Mouse (Mus musculus) embryo, embryonic 11 days (tissue): ENCODE data around the gene Tmem189.

Experiments used
- DNase-seq: peaks from one replicate; pipeline ENCODE4 v3.0.0-alpha.2; 2015

Gene Tmem189

GRCm38 (mm10) chr2:167700018-167700417 lies 10.4 kb upstream of the Tmem189 start:
- DNase-seq, result no peak

DNA sequence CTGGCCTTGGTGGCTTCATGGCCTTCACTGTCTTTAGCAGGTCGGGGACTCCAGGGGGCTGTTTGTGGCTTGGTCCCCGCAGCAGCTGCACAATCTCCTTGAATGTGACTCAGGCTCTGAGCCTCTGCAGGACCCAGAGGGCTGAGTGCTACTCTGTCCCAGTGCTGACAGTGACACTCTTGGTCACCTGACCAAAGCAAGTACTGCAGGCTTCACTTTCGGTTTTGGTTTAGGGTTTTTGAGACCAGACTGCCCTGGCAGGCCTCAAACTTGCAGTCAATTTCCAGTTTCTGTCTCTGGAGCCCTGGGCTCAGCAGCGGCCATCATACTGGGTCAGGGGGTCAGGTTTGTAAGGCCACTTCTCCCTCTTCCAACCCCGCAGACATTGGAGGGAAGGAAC lies 8.3 kb upstream of the Tmem189 start:
- no peak for DNase-seq

GRCm38 (mm10) chr2:167696143-167696542 lies 6.5 kb upstream of the Tmem189 start:
- DNase-seq, result no peak

DNA sequence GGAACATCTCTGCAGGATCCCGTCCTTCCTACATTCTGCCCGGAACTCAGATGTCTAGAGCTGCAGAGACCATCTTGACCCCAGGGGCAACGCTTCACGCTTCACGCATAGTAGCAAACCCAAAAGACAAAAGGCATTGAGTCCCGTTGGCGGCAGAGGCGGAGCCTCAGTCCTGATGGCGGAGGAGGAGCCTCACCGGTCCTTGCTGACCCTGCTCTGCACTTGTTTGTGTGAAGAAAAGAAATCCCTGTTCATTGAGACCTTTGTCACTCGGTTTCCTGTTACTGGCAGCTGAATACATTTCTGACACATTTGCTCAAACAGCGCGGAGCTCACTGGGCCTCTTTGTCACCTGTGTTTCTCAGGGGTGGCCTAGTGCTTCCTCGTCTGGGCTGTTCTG lies 5.9 kb upstream of the Tmem189 start:
- no peak for DNase-seq

- no peak for DNase-seq
These were observed 5.3 kb upstream of the Tmem189 start for GRCm38 (mm10) chr2:167694963-167695362.

DNA sequence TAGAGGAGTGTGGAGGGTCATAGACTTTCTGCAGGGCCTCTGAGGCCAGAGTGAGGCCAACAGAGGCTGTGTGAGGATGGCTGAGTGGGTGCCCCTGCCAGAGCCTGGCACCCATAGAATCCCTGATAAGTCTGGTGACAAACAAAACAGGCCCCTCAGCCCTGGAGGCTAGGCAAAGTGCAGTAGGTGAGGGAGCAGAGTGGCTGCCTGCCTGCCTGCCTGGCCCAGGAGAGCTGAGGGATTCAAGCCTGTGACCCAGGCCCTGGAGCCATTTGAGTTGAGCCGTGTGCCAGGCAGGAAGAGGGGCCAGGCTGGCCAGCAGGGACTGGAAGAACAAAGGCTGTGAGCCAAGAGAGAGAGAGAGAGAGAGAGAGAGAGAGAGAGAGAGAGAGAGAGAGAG lies 4.6 kb upstream of the Tmem189 start:
- no peak for DNase-seq

- DNase-seq, result no peak
These were observed 3.9 kb upstream of the Tmem189 start for GRCm38 (mm10) chr2:167693540-167693939.

DNA sequence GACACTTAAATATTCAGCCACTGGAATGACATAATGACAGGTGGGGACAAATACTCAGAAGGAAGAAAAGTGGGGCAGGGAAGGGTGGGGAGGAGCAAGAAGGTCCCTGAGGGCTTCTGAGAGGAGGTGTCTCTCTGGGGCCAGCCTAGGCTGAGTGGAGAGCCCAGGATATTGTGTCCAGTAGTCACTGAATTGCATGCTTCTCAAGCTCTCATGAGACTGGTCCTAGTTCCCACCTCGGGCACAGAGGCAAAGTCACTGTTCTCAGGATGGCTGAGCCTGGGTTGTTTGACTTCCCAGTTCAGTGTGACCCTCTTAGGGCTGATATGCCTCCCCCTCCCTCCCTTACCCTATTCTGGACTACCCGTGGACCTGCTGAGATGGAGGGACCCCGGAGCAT lies 3.2 kb upstream of the Tmem189 start:
- DNase-seq, result no peak

DNA sequence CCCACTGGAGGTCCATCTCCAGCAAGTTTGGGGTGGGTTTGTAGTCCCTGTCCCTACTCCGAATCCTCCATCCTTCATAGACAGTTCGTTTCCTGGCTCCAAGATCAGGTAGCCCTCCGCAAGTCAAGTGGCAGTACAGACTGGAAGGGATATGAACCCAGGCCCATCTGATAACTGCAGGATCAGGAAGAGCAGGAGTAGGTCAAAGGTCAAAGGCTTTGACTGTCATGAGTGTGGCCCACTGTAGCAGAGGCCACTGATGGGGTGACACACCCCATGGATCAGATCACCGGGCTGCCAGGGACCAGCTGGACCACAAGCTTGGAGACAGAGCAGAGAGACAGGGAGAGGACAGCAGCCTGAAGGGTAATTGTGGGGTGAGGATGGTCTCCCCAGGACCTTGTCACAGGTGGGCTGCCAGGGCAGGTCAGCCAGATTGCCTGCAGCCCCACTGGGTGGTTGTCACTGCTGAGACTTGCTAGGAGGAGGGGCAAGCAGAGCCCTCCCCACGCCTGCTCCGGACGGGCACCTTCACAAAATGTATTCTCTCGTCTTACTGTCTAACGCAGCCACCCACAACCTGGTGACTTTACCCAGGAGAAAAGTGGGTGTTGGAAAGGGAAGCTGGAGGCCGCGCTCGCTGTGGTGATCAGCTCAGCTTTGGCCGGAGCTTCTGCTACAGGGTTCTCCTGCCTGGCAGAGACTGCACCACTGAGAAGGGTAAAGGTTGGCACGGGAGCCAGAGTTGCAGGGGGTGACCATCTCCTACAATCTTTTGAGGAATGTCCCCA lies 2.4 kb upstream of the Tmem189 start:
- DNase-seq, result no peak

- no peak for DNase-seq
These were observed 1.8 kb upstream of the Tmem189 start for GRCm38 (mm10) chr2:167691410-167691809.

GRCm38 (mm10) chr2:167690962-167691311 lies 1.3 kb upstream of the Tmem189 start:
- DNase-seq, result no peak

DNA sequence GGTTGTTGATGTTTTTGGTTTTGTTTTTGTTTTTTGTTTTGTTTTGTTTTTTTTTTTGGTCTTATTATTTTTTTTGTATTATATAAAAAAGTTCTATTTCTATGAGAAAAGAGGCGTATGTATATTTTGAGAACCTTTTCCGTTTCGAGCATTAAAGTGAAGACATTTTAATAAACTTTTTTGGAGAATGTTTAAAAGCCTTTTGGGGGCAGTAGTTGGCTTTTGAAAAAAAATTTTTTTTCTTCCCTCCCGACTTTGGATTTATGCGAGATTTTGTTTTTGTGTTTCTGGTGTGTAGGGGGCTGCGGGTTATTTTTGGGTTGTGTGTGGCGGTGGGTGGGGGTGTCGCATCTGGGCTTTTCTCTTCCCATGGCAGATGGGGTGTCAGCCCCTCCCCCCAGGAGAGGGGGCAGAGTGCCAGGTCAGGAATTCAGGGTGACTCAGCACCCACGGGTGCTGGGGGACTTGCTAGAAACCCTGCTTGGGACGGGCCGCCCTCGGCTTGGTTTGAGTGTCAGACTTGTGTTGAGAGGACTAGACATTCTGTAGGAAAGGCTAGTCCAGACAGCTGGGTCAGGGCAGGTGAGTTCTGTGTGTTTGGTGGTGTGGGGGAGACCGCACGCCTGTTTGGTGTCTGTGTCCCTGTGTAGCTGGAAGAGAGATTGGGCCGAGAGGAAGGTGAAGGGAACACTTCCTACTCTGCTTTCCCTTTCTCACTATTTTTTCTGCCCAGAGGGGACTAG lies 768 bp upstream of the Tmem189 start:
- DNase-seq, result no peak

DNA sequence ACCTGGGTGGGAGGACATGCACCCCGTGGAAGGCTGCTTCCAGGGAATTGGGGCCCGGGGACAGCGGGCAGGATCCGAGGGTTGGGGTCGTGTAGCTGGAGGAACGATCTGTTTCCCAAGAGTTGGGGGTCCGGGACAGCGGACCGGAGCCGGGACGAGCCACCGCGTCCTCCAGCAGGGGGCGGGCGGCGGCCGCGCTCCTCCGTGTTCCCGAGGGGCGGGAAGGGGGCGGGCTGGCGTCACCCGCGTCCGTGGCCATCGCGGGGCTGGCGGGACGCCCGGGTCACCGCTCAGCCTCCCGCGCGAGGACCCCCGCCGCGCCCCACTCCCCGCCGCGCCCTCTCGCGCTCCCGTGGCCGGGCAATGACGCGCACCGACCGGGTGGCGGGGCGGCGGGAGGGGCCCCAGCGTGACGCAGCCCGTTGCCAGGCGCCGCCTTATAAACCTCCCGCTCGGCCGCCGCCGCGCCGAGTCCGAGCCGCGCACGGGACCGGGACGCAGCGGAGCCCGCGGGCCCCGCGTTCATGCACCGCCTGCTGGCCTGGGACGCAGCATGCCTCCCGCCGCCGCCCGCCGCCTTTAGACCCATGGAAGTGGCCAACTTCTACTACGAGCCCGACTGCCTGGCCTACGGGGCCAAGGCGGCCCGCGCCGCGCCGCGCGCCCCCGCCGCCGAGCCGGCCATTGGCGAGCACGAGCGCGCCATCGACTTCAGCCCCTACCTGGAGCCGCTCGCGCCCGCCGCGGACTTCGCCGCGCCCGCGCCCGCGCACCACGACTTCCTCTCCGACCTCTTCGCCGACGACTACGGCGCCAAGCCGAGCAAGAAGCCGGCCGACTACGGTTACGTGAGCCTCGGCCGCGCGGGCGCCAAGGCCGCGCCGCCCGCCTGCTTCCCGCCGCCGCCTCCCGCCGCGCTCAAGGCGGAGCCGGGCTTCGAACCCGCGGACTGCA lies 847 bp downstream of the Tmem189 start, which contains the start of gene Cebpb:
Cebpb (plus strand) TSS at position 418 of the 954 bp plus-strand sequence.
- DNase-seq, result peak; percentile 82

DNA sequence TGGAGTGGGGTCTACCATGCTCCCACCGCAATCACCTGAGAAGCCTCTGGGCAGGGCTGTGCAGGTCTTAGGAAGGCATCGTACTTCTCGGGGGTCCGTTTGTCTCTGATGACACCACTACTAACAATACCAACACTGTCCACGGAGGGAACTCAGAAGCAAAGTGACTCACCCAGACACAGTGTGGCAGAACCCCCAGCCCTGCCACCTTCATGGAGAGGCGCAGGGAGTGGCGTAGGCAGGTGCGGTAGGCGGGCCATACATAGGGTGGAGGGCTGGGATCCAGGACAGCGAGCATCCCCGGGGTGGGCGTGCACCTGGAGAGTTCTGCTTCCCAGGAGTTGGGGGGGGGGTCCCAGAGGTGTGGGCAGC lies 1.5 kb downstream of the Tmem189 start:
- DNase-seq, result peak; percentile 26

DNA sequence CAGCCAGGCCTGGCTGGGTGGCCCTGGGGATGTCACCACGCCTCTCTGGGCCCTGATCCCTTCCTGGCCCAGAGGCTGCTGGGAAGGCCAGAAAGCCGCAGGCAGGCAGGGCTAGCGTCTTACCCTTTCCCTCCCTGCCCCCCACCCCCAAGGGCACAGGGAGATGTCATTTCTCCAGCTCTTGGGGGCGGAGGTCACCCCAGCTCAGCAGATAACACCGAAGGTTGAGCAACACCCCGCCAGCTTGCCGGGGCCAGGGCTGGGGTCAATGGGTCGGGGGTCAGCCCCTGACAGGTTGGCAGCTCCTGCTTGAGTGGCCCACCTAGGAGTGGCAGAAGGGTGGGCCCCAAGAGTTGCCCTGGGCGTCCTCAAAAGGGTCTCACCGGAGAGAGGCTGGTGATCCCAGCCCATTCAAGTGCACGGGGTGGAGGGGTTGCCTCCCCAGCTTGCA lies 1.9 kb downstream of the Tmem189 start:
- DNase-seq, result no peak

GRCm38 (mm10) chr2:167687250-167687586 lies 2.4 kb downstream of the Tmem189 start:
- DNase-seq, result no peak

- DNase-seq, result no peak
These were observed 3.0 kb downstream of the Tmem189 start for GRCm38 (mm10) chr2:167686382-167687249.

DNA sequence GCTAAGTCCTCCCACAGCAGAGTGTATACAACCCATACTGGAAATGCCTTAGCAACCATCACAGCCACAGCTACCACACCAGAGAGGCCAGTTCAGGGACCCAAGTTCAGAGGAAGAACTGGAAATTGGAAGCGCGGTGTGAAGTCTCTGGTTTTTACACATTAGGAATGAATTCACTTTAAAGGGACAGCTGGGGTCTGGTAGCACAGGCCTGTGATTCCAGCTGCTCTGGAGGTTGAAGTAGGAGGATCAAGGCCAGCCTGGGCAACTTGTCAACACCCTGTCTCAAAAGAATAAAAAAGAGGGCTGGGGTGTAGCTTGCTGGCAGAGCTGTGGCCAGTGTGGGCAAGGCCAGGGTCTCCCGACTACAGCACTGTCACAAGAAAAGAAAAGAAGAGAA lies 3.8 kb downstream of the Tmem189 start:
- DNase-seq, result no peak

GRCm38 (mm10) chr2:167685137-167685536 lies 4.5 kb downstream of the Tmem189 start:
- peak; percentile 91 for DNase-seq

GRCm38 (mm10) chr2:167683721-167684120 lies 5.9 kb downstream of the Tmem189 start:
- DNase-seq, result no peak

DNA sequence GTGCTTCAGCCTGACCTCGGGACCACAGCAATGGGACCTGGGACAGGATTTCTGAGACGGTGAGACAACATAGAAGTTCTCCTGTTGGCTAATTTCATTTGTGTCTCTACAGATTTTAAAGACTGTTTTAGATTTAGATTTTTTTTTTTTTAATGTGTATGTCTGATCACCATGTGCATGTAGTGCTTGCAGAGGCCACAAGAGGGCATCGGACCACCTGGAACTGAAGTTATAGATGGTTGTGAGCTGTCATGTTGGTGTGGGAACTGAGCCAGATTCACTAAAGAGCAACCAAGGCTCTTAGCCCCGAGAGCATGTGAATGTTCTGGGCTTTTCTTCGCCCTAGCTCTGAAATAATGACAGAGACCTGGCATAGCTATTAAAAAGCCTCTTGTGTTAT lies 9.0 kb downstream of the Tmem189 start:
- peak; percentile 59 for DNase-seq

GRCm38 (mm10) chr2:167679902-167680430 lies 9.7 kb downstream of the Tmem189 start:
- peak; percentile 86 for DNase-seq
